Mouse (Mus musculus) intestine, postnatal 0 days (tissue): ENCODE measurements around the gene Chd2. TPM values are rescaled to one million over a fixed set of nuclear protein-coding genes. Genes with fewer than 3 reads are reported as not detected.

Source experiments
- ATAC-seq: fragments of 200-750 bp; cut with Nextera tagmentation; 2 replicates; pipeline ENCODE4 v1.8.0; 2017; ENCODE audit warnings: mild to moderate bottlenecking, moderate TSS enrichment, moderate library complexity
- H3K27ac ChIP-seq: fragments of 300-500 bp; sonication (generic); 2 replicates; pipeline ENCODE4 v1.5.1; 2014; ENCODE audit warnings: mild to moderate bottlenecking, low read depth, low read length, moderate library complexity
- H3K27me3 ChIP-seq: fragments of 300-500 bp; sonication (generic); replicated peaks from 2 replicates; pipeline ENCODE4 v1.6.1; 2014; ENCODE audit warnings: low read length, mixed read lengths; ENCODE audit not compliant: control insufficient read depth, insufficient read depth
- H3K36me3 ChIP-seq: fragments of 300-500 bp; sonication (generic); 2 replicates; pipeline ENCODE4 v1.6.1; 2014; ENCODE audit warnings: mild to moderate bottlenecking, moderate library complexity; ENCODE audit not compliant: control insufficient read depth, insufficient read depth
- H3K4me1 ChIP-seq: fragments of 300-500 bp; sonication (generic); replicated peaks from 2 replicates; pipeline ENCODE4 v1.6.1; 2014; ENCODE audit warnings: antibody characterized with exemption, low read length, mixed read lengths; ENCODE audit not compliant: control insufficient read depth, insufficient read depth
- H3K4me2 ChIP-seq: fragments of 300-500 bp; sonication (generic); replicated peaks from 2 replicates; pipeline ENCODE4 v1.6.1; 2014; ENCODE audit warnings: low read depth, mild to moderate bottlenecking, moderate library complexity
- H3K4me3 ChIP-seq: fragments of 300-500 bp; sonication (generic); 2 replicates; pipeline ENCODE4 v1.5.1; 2014; ENCODE audit warnings: low read depth, low read length
- H3K9ac ChIP-seq: fragments of 300-500 bp; sonication (generic); 2 replicates; pipeline ENCODE4 v1.6.1; 2014; ENCODE audit warnings: mild to moderate bottlenecking, low read depth, low read length
- H3K9me3 ChIP-seq: fragments of 300-500 bp; sonication (generic); 2 replicates; pipeline ENCODE4 v1.6.1; 2016; ENCODE audit warnings: mixed run types; ENCODE audit not compliant: control insufficient read depth
- CTCF ChIP-seq: sonication (generic); IDR thresholded peaks from 2 replicates; pipeline ENCODE4 v1.5.1; 2016; ENCODE audit warnings: low read depth, mild to moderate bottlenecking, control low read depth, antibody characterized with exemption, moderate library complexity
- WGBS: fragments of 180-500 bp; shearing (Covaris S2); extraction: QIAGEN DNeasy Blood & Tissue Kit; methylation state at CpG from one replicate; pipeline ENCODE4 v1.1.7; 2014; 5-methylcytosine and 5-hydroxymethylcytosine counted together
- polyA plus RNA-seq: library from polyadenylated mRNA; unstranded; fragments of >200 nt; fragmentation: Nextera tagmentation; extraction: Ambion mirVana; gene quantifications from 2 replicates; pipeline ENCODE4 v1.2.1, GENCODE M21; 2015

The Chd2 gene
- polyA plus RNA-seq, 1 experiment from 2014 or later: 19.3 TPM

DNA sequence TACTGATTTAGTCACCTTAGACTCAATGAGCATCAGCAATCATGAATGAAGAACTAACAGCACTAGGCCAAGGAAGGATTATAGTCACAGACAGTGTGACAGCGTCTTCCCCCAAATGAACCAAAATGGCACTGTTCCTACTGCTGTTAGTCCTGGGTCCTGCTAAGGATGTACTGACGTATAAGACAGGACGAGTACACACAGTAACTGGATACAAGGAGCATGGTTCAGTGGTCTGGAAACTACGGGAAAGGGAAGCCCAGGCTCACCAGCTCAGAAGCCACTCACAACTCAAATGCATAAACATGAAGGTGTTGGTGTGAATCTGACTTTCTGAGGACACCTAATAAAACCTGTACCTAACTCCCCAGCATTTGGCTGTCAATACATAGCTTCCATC is 27.1 kb downstream of the Chd2 start:
- ATAC-seq: no peak
- no peak for TF ChIP-seq CTCF
- H3K27me3 ChIP-seq: no peaks in the 10 kb centered on the region
- no peak overlapping the region for H3K9ac ChIP-seq
- H3K4me1 ChIP-seq: no peaks in the 10 kb centered on the region
- H3K27ac ChIP-seq: no peak overlapping the region
- H3K4me2 ChIP-seq: no peak overlapping the region
- H3K4me3 ChIP-seq: no peak overlapping the region
- no peaks in the 10 kb centered on the region for H3K9me3 ChIP-seq
- peaks cover 70% of the 10 kb centered on the region for H3K36me3 ChIP-seq
- WGBS: 88% methylated on average over 4 of the region's 4 CpGs

DNA sequence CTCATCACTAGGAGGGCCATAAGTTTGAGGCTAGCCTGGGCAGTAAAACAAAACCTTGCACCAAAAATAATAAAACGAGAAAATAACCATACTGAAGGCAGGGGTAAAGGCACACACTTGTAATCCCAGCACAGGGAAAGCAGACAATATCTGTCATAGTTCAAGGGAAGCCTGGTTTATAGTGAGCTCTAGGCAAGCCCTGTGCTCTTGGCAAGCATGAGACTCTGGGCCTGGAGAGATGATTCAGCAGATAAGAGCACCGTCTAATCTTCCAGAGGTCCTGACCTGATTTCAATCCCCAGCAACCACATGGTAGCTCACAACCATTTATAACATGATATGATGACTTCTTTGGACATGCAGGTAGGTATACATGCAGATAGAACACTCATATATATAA is 29.2 kb downstream of the Chd2 start:
- H3K27ac ChIP-seq: no peak overlapping the region
- peaks cover 77% of the 10 kb centered on the region for H3K36me3 ChIP-seq
- 48% methylated on average over 2 of the region's 2 CpGs for WGBS
- no peak overlapping the region for H3K9ac ChIP-seq
- H3K4me1 ChIP-seq: no peaks in the 10 kb centered on the region
- no peaks in the 10 kb centered on the region for H3K27me3 ChIP-seq
- no peaks in the 10 kb centered on the region for H3K9me3 ChIP-seq
- no peak for TF ChIP-seq CTCF
- H3K4me3 ChIP-seq: no peak overlapping the region
- H3K4me2 ChIP-seq: no peak overlapping the region
- no peak for ATAC-seq

DNA sequence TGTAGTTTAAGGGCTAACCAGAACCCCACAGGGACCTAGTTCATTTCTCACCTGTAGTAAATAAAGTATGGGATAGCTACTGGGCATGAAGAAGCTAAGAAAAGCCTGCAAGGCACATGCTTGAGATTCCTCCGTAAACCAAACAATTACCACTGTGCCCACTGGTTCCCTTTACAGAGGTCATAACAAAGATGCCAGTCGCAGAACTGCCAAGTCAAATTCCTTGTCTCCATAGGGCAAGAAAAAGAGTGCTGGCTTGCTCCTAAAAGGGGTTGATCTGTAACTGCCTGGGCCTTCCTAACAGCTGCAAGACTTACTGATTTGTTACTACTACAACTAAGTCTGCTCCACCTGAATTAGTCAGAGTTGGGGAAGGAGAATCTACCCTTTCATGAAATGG is 32.9 kb downstream of the Chd2 start:
- Histone ChIP-seq H3K4me1 (no peaks in the 10 kb centered on the region), H3K4me2 (no peak overlapping the region), H3K36me3 (peaks cover 78% of the 10 kb centered on the region), H3K9ac (no peak overlapping the region), H3K4me3 (no peak overlapping the region), H3K27me3 (no peaks in the 10 kb centered on the region), H3K9me3 (no peaks in the 10 kb centered on the region), H3K27ac (no peak overlapping the region; the same call in 1 of the 2 replicates)
- TF ChIP-seq CTCF: no peak
- WGBS: 88% methylated on average over 2 of the region's 2 CpGs
- ATAC-seq: no peak

DNA sequence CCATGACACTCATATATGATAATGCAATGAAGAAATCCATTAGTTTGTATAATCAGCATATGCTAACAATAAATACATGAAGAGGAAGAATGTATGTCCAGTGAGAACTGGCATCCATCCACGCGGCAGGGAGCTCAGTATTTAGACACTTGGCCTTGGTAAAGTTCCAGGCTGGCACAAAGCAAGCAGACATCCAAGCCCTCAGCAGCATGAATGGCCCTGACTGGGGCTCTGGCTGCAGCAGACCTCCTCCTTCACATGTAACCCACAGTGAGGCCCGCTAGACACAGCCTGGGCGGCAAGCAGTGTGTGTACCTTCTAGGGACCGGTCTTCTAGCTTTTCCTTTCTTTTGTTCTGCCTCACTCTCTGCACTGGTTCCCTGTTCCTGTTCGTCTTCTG is 34.1 kb downstream of the Chd2 start:
- no peaks in the 10 kb centered on the region for H3K4me1 ChIP-seq
- peaks cover 82% of the 10 kb centered on the region for H3K36me3 ChIP-seq
- no peak overlapping the region for H3K9ac ChIP-seq
- no peak overlapping the region for H3K4me2 ChIP-seq
- H3K27me3 ChIP-seq: no peaks in the 10 kb centered on the region
- no peaks in the 10 kb centered on the region for H3K9me3 ChIP-seq
- H3K4me3 ChIP-seq: no peak overlapping the region
- WGBS: 90% methylated on average over 6 of the region's 6 CpGs
- TF ChIP-seq CTCF: no peak
- no peak for ATAC-seq
- H3K27ac ChIP-seq: no peak overlapping the region

DNA sequence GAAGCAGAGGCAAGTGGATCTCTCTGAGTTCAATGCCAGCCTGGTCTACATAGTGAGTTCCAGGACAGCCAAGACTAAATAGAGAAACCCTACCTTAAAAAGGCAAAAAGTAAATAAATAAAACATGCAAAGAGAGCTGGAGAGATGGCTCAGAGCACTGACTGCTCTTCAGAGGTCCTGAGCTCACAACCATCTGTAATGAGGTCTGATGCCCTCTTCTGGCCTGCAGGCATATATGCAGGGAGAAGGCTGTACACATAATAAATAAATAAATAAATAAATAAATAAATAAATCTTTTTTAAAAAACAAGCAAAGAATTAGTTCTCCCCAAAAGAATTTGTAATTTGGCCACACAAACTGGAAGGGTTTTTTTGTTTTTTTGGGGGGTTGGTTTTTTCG is 34.8 kb downstream of the Chd2 start:
- Histone ChIP-seq H3K36me3 (peaks cover 88% of the 10 kb centered on the region), H3K9ac (no peak overlapping the region), H3K9me3 (no peaks in the 10 kb centered on the region), H3K4me1 (no peaks in the 10 kb centered on the region), H3K27ac (no peak overlapping the region), H3K4me3 (no peak overlapping the region), H3K27me3 (no peaks in the 10 kb centered on the region), H3K4me2 (no peak overlapping the region)
- TF ChIP-seq CTCF: peak; percentile 48
- 91% methylated on average over 1 of the region's 1 CpGs for WGBS
- no peak for ATAC-seq

DNA sequence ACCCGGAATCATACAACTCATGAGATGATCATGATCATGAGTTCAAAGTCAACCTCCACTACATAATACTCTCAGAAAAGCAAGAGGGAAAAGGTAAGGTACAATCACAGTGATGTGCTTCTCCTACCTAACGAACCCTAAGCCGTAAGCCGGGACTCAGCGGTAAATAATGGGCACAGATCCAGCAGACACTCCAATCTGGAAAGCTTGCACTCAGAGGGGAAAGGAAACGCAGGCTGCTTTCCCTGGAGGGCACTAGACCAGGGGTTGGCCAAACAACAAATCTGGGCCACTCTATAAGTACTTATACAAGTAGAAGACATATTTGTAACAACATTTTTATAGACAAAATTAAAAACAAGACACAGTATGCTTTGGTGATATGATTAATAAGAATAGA is 36.4 kb downstream of the Chd2 start:
- no peak overlapping the region for H3K4me3 ChIP-seq
- ATAC-seq: no peak
- WGBS: 76% methylated on average over 6 of the region's 6 CpGs
- H3K36me3 ChIP-seq: peaks cover 80% of the 10 kb centered on the region
- H3K4me1 ChIP-seq: no peaks in the 10 kb centered on the region
- no peak overlapping the region for H3K27ac ChIP-seq
- TF ChIP-seq CTCF: no peak
- no peak overlapping the region for H3K4me2 ChIP-seq
- no peaks in the 10 kb centered on the region for H3K27me3 ChIP-seq
- H3K9me3 ChIP-seq: no peaks in the 10 kb centered on the region
- no peak overlapping the region for H3K9ac ChIP-seq

DNA sequence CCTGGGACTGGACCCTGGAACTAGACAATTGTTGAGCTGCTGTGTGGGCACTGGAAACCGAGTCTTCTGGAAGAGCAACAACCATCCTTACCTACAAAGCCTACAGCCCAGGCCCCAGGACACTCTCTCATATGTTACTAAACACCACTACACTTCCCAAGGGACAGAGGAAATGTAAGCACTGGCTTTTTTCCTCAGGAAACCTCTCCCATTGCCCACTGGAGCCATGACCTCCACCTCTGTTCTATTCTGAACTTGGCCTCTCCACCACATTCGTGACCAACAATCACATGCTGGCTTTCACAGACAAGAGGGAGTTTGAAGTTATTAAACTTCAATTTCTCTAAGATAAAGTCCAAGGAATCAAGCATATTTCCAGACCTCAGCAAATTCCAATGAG is 43.4 kb downstream of the Chd2 start:
- Histone ChIP-seq H3K4me2 (no peak overlapping the region), H3K27me3 (no peaks in the 10 kb centered on the region), H3K27ac (no peak overlapping the region), H3K4me3 (no peak overlapping the region), H3K9ac (no peak overlapping the region), H3K9me3 (no peaks in the 10 kb centered on the region), H3K36me3 (peaks cover 76% of the 10 kb centered on the region), H3K4me1 (no peaks in the 10 kb centered on the region)
- WGBS: 88% methylated on average over 2 of the region's 2 CpGs
- no peak for ATAC-seq
- no peak for TF ChIP-seq CTCF
